Mouse (Mus musculus): Measurements from ENCODE around the gene Foxq1. TPM values are rescaled to one million over a fixed set of nuclear protein-coding genes. Genes with fewer than 3 reads are reported as not detected.

The Foxq1 gene
- total RNA-seq, 1 experiment: 1.6 TPM

DNA sequence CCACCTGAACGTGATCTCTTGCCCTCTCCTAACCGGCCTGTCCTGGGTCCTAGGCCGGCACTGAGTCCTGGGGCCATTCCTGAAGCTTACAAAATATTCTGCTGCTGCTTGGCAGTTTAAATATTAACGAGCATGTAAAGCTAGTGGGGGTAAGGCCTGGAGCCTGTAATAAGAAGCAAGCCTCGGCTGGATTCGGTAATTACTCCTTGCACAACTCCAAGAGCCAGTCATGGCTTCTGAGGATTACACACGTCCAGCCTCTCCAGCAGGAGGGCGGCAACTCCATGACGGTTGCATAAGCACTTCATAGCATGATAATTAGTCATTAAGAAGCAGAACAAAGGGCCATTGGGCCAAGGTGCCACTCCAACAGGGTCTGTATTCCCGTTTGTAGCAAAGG is 22.5 kb downstream of the Foxq1 start:
- Histone ChIP-seq H3K36me3 (ENCODE audit: control insufficient read depth, insufficient read depth, low read length, poor library complexity, severe bottlenecking) (no peaks in the 10 kb centered on the region), H3K27ac (ENCODE audit: insufficient read depth, low read depth, low read length, poor library complexity, severe bottlenecking) (no peak overlapping the region), H3K9ac (ENCODE audit: insufficient read depth, low read depth, low read length, poor library complexity, severe bottlenecking) (no peak overlapping the region), H3K4me1 (ENCODE audit: control insufficient read depth in 2 of 2, insufficient read depth in 2 of 2, low read length in 2 of 2, poor library complexity in 1 of 2) (no peaks in the 10 kb centered on the region), H3K4me3 (ENCODE audit: insufficient read depth in 1 of 2, low read depth in 1 of 2, low read length in 2 of 2, poor library complexity in 1 of 2, severe bottlenecking in 1 of 2) (no peak overlapping the region), H3K9me3 (ENCODE audit: control insufficient read depth, insufficient read depth, low read depth, low read length) (no peaks in the 10 kb centered on the region)
- in situ Hi-C loops (cut with MboI; ENCODE audit: low sequenced_read_pairs in 2 of 2, unreplicated experiment in 2 of 2): no loop called here
- DNase-seq (ENCODE audit: low read depth, low spot score): no peak
- TF ChIP-seq MAFK (IDR thresholded peaks at IDR 0.05; ENCODE audit: insufficient read depth, low read depth, low read length) (no peak), HCFC1 (IDR thresholded peaks at IDR 0.05; ENCODE audit: borderline replicate concordance, insufficient read depth, low read length) (no peak), CHD2 (IDR thresholded peaks at IDR 0.05; ENCODE audit: low read depth, low read length) (no peak), ZC3H11A (IDR thresholded peaks at IDR 0.05; ENCODE audit: borderline replicate concordance, low read depth, low read length) (no peak), ZNF384 (IDR thresholded peaks at IDR 0.05; ENCODE audit: low read depth, low read length) (no peak)

GRCm38 (mm10) chr13:31579866-31580265 is 23.9 kb downstream of the Foxq1 start:
- TF ChIP-seq ZC3H11A (IDR thresholded peaks at IDR 0.05; ENCODE audit: borderline replicate concordance, low read depth, low read length): no peak; the same call in 1 of the 2 replicates
- no peak for TF ChIP-seq HCFC1 (IDR thresholded peaks at IDR 0.05; ENCODE audit: borderline replicate concordance, insufficient read depth, low read length)
- TF ChIP-seq CHD2 (IDR thresholded peaks at IDR 0.05; ENCODE audit: low read depth, low read length): no peak
- TF ChIP-seq ZNF384 (IDR thresholded peaks at IDR 0.05; ENCODE audit: low read depth, low read length): no peak
- DNase-seq (ENCODE audit: low read depth, low spot score): no peak
- Histone ChIP-seq H3K9ac (ENCODE audit: insufficient read depth, low read depth, low read length, poor library complexity, severe bottlenecking) (no peak overlapping the region), H3K4me1 (ENCODE audit: control insufficient read depth in 2 of 2, insufficient read depth in 2 of 2, low read length in 2 of 2, poor library complexity in 1 of 2) (no peaks in the 10 kb centered on the region), H3K4me3 (ENCODE audit: insufficient read depth in 1 of 2, low read depth in 1 of 2, low read length in 2 of 2, poor library complexity in 1 of 2, severe bottlenecking in 1 of 2) (no peak overlapping the region), H3K36me3 (ENCODE audit: control insufficient read depth, insufficient read depth, low read length, poor library complexity, severe bottlenecking) (no peaks in the 10 kb centered on the region), H3K27ac (ENCODE audit: insufficient read depth, low read depth, low read length, poor library complexity, severe bottlenecking) (no peak overlapping the region), H3K9me3 (ENCODE audit: control insufficient read depth, insufficient read depth, low read depth, low read length) (no peaks in the 10 kb centered on the region)
- in situ Hi-C loops (cut with MboI; ENCODE audit: low sequenced_read_pairs in 2 of 2, unreplicated experiment in 2 of 2): no loop called here

DNA sequence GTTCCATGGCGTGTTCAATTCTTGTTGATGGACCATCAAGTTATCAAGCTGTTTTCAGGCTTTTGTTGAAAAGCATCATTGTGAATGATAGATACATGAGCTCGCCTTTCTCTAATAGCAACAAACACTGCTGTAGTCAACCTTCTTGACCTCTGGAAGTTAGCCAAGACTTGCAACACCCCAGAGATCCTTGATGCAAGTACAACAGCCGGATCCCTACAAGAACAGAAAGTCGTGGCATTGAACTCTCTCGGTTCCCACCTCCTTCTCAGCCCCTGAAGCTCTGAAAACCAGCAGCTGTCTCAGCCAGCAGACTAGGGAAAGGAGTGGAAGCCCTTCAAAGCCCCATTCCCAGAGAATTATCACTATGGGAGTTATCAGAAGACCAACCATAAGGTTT is 31.4 kb downstream of the Foxq1 start:
- H3K9me3 ChIP-seq (ENCODE audit: control insufficient read depth, insufficient read depth, low read depth, low read length): no peaks in the 10 kb centered on the region
- H3K4me3 ChIP-seq (ENCODE audit: insufficient read depth in 1 of 2, low read depth in 1 of 2, low read length in 2 of 2, poor library complexity in 1 of 2, severe bottlenecking in 1 of 2): no peak overlapping the region
- H3K36me3 ChIP-seq (ENCODE audit: control insufficient read depth, insufficient read depth, low read length, poor library complexity, severe bottlenecking): no peaks in the 10 kb centered on the region
- in situ Hi-C loops (cut with MboI; ENCODE audit: low sequenced_read_pairs in 2 of 2, unreplicated experiment in 2 of 2): no loop called here
- no peak overlapping the region for H3K27ac ChIP-seq (ENCODE audit: insufficient read depth, low read depth, low read length, poor library complexity, severe bottlenecking)
- H3K4me1 ChIP-seq (ENCODE audit: control insufficient read depth in 2 of 2, insufficient read depth in 2 of 2, low read length in 2 of 2, poor library complexity in 1 of 2): no peaks in the 10 kb centered on the region
- DNase-seq (ENCODE audit: low read depth, low spot score): no peak
- no peak overlapping the region for H3K9ac ChIP-seq (ENCODE audit: insufficient read depth, low read depth, low read length, poor library complexity, severe bottlenecking)
- TF ChIP-seq HCFC1 (IDR thresholded peaks at IDR 0.05; ENCODE audit: borderline replicate concordance, insufficient read depth, low read length) (no peak), ZC3H11A (IDR thresholded peaks at IDR 0.05; ENCODE audit: borderline replicate concordance, low read depth, low read length) (no peak), ZNF384 (IDR thresholded peaks at IDR 0.05; ENCODE audit: low read depth, low read length) (no peak), MAFK (IDR thresholded peaks at IDR 0.05; ENCODE audit: insufficient read depth, low read depth, low read length) (no peak), CHD2 (IDR thresholded peaks at IDR 0.05; ENCODE audit: low read depth, low read length) (no peak)

GRCm38 (mm10) chr13:31599576-31599975 is 43.6 kb downstream of the Foxq1 start:
- Histone ChIP-seq H3K36me3 (ENCODE audit: control insufficient read depth, insufficient read depth, low read length, poor library complexity, severe bottlenecking) (no peaks in the 10 kb centered on the region), H3K4me3 (ENCODE audit: insufficient read depth in 1 of 2, low read depth in 1 of 2, low read length in 2 of 2, poor library complexity in 1 of 2, severe bottlenecking in 1 of 2) (no peak overlapping the region), H3K9me3 (ENCODE audit: control insufficient read depth, insufficient read depth, low read depth, low read length) (no peaks in the 10 kb centered on the region), H3K4me1 (ENCODE audit: control insufficient read depth in 2 of 2, insufficient read depth in 2 of 2, low read length in 2 of 2, poor library complexity in 1 of 2) (no peaks in the 10 kb centered on the region), H3K9ac (ENCODE audit: insufficient read depth, low read depth, low read length, poor library complexity, severe bottlenecking) (no peak overlapping the region), H3K27ac (ENCODE audit: insufficient read depth, low read depth, low read length, poor library complexity, severe bottlenecking) (no peak overlapping the region)
- TF ChIP-seq ZNF384 (IDR thresholded peaks at IDR 0.05; ENCODE audit: low read depth, low read length): no peak
- TF ChIP-seq ZC3H11A (IDR thresholded peaks at IDR 0.05; ENCODE audit: borderline replicate concordance, low read depth, low read length): no peak
- no peak for TF ChIP-seq MAFK (IDR thresholded peaks at IDR 0.05; ENCODE audit: insufficient read depth, low read depth, low read length)
- no peak for TF ChIP-seq HCFC1 (IDR thresholded peaks at IDR 0.05; ENCODE audit: borderline replicate concordance, insufficient read depth, low read length)
- TF ChIP-seq CHD2 (IDR thresholded peaks at IDR 0.05; ENCODE audit: low read depth, low read length): no peak
- in situ Hi-C loops (cut with MboI; ENCODE audit: low sequenced_read_pairs in 2 of 2, unreplicated experiment in 2 of 2): no loop called here
- no peak for DNase-seq (ENCODE audit: low read depth, low spot score)

- H3K9me3 ChIP-seq (ENCODE audit: control insufficient read depth, insufficient read depth, low read depth, low read length): no peaks in the 10 kb centered on the region
- DNase-seq (ENCODE audit: low read depth, low spot score): no peak
- H3K4me3 ChIP-seq (ENCODE audit: insufficient read depth in 1 of 2, low read depth in 1 of 2, low read length in 2 of 2, poor library complexity in 1 of 2, severe bottlenecking in 1 of 2): no peak overlapping the region
- in situ Hi-C loops (cut with MboI; ENCODE audit: low sequenced_read_pairs in 2 of 2, unreplicated experiment in 2 of 2): loop anchor here (25.0 kb wide), 2 partner anchors 517 to 1042 kb away; no protein-coding TSS in a partner anchor
- no peak overlapping the region for H3K27ac ChIP-seq (ENCODE audit: insufficient read depth, low read depth, low read length, poor library complexity, severe bottlenecking)
- no peaks in the 10 kb centered on the region for H3K4me1 ChIP-seq (ENCODE audit: control insufficient read depth in 2 of 2, insufficient read depth in 2 of 2, low read length in 2 of 2, poor library complexity in 1 of 2)
- TF ChIP-seq MAFK (IDR thresholded peaks at IDR 0.05; ENCODE audit: insufficient read depth, low read depth, low read length): no peak
- TF ChIP-seq CHD2 (IDR thresholded peaks at IDR 0.05; ENCODE audit: low read depth, low read length): no peak
- no peak overlapping the region for H3K9ac ChIP-seq (ENCODE audit: insufficient read depth, low read depth, low read length, poor library complexity, severe bottlenecking)
- H3K36me3 ChIP-seq (ENCODE audit: control insufficient read depth, insufficient read depth, low read length, poor library complexity, severe bottlenecking): no peaks in the 10 kb centered on the region
These were observed 48.0 kb downstream of the Foxq1 start for GRCm38 (mm10) chr13:31603964-31604363.

Other genes starting within 250 kb of the Foxq1 start
- gene A530084C06Rik, start 3.2 kb downstream of the Foxq1 start, total RNA-seq (2012; rRNA removed): 0.21 and 0.22 TPM in 2 replicates
- gene Foxf2, start 69.7 kb downstream of the Foxq1 start, total RNA-seq (2012; rRNA removed): 0.16 and 0.80 TPM in 2 replicates

Data from ES-E14 (cell line).